Mouse (Mus musculus) lung, adult 18-20 months (tissue): ENCODE results near the gene Cnot6l.

Source experiments
- DNase-seq, 2 experiments: peaks; one replicate each; pipeline ENCODE4 v3.0.0; 2022; ENCODE audit warnings: mixed read lengths in 2 of 2

Cnot6l gene

DNA sequence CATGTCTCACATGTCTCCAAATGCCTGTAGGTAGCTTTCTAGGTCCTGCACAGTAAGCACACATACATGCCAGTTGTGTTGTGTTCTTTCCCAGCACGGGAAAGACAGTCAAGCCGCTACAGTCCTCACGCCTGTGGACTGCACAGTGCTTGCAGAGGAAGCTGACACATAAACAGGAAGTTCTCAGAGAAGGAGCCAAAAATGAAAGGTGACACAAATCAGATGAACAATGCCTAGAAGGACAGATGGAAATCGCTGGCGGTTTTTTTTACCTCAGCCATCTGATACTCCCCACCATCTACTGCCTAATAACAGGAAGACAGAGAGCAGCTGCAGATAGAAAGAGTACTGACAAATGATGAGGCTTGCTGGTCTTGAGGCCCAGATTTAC is at the start of gene Cnot6l:
TSS of gene Cnot6l (minus strand) at position 151 of the 391 bp plus-strand sequence.
- DNase-seq, result peak; percentile 48 to 69

DNA sequence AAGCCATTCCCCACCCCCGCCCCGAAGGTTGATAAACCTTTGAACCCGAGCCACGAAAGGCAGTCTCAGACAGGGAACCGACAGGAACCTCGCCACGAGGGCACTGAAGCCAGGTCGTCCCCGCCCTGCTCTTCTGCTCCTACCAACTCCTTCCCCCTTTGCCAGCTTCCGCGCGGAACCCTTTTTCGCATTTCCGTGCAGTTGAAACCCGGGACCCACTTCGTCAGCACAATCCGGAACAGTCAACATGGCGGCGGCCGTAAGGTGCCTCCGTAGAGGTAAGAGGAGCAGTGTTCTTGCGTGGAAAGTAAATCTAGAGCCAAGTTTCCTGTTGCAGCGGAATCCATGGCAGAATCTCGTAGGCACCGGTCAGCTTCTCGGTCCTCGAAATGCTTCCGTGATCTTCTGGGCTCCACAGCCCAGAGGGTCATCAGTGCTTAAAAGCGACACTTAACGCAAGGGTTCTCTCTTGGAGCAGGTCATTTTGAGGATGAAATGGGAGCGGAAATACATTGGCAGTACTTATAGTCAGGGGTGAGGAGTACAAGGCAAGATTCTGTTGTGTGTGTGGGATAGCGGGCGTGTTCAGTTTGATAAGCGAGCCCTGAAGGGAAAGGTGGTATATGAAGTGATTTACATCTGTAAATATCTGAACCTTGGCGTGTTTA is 46.1 kb upstream of the Cnot6l start:
- peak; percentile 94 to 95 for DNase-seq

DNA sequence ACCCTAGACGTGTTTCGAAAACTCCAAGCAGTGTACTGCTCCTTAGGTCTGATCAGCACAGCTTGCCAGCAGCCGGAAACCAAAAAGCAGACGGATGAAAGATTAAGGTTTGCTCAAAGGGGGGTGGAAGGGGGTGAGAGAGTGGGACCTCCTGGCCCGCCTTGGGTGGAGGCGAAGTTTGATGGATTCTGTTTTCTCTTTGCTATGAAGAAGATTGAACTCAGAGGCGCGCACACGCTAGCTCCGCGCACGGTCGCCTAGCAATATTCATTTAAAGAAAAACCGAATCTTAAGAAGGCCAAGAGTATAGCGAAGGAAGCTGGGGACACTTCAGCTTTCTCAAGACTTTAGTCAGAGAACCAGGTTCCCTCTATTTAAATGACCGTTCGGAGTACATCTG is 45.5 kb upstream of the Cnot6l start, which contains the start of gene Mrpl1:
TSS of gene Mrpl1 (plus strand) at position 35 of the 400 bp plus-strand sequence.
- peak; percentile 17 to 27 for DNase-seq

DNA sequence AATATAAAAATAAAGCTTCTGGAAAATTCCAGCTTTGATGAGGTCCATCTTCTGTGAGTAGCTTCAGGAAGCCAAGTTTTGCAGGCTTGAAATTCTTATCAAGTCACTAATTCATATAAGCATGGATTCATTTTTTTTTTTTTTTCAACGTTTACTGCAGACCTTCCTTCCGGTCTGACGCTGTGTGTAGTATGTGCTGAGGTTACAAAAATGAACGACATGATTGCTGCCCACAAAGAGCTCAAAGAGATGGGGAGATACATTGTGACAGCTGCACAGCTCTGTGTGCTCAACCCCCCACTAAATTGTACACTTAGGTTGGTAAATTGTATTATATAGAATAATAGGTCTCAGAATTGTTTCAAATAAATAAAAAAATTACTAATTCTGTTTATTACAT is 44.6 kb upstream of the Cnot6l start:
- DNase-seq, result no peak

DNA sequence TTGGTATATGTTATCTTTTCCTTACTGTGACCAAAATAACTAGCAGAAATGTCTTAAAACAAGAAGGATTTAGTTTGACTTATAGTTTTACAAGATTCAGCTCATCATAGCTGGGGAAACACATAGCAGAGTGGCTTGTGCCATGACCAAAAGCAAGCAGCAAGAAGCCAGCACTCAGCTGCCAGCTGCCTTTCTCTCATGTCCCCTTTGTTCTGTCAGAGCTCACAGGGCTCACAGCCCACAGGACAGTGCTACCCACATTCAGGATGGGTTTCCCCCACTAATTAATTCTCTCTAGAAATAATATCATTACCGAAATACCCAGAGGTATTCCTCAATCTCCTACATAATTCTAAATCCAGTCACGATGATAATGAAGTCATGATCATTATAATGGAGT is 43.6 kb upstream of the Cnot6l start:
- DNase-seq, result no peak

GRCm38 (mm10) chr5:96206897-96207296 is 42.9 kb upstream of the Cnot6l start:
- DNase-seq, result peak; percentile 75 to 79

GRCm38 (mm10) chr5:96201462-96202154 is 37.6 kb upstream of the Cnot6l start:
- no peak for DNase-seq

DNA sequence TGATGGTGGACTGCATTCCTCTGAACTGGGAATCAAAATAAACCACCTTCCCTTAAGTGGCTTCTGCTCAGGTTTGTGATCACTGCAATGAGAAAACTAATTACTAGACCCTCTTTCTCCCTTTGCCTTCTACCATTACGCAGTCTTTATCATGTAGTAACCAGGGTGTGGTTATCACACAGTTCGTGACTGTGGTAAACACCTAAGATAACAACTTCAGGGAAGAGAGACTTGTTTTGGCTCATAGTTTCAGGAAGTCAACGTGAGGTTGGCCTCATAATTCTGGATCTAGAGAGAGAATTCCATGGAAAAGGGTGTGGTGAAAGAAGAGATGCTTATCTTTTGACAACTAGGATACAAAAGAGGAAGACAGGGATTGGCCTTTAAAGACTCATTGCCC is 36.3 kb upstream of the Cnot6l start:
- DNase-seq, result no peak

- no peak for DNase-seq
Observed at GRCm38 (mm10) chr5:96198271-96198670, 34.3 kb upstream of the Cnot6l start.

GRCm38 (mm10) chr5:96196547-96197052 is 32.6 kb upstream of the Cnot6l start:
- peak in 1 of 2 experiments; percentile 24 for DNase-seq

- DNase-seq, result no peak
Observed at GRCm38 (mm10) chr5:96191251-96191650, 27.3 kb upstream of the Cnot6l start.

GRCm38 (mm10) chr5:96189761-96190160 is 25.8 kb upstream of the Cnot6l start:
- DNase-seq, result no peak

- DNase-seq, result no peak
Observed at GRCm38 (mm10) chr5:96183987-96184386, 20.0 kb upstream of the Cnot6l start.

DNA sequence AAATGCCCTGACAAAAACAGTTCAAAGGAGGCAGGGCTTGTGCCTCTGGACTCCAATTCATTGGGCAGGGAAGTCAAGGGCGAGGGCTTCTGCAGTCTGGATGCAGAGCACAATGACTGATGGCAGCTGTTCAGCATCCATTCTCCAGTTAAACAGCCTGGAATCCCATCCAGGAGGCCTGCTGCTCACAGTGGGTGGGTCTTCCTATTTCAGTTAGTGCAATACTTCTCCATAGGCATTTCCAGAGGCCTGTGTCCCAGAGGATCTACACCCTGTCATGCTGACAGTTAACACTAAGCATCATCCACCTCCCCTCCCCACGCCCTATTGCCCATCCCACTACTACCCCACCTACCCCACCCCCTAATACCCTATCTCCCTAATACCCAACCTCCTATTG is 19.2 kb upstream of the Cnot6l start:
- DNase-seq, result no peak

DNA sequence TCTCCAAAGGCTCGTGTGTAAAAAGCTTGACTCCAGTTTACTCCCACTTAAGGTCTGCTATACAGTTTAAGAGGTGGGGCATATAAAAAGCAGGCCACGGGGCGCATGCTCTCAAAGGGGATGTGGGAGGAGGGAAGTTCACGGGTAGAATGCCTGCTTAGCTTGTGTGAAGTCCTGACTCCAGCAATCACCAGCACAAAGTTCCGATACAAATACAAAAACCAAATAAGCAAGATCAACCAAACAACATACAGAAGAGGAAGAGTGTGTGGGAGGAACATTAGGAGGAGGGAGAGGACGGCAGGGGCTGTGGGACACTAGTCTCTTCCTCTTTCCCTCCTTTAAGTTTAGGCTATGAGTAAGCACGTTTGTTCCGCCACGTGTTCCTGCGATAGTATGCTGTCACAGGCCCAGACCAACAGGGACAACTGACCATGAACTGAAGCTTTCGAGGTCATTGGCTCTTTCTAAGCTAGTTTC is 12.9 kb upstream of the Cnot6l start:
- DNase-seq, result peak in 1 of 2 experiments; percentile 14

DNA sequence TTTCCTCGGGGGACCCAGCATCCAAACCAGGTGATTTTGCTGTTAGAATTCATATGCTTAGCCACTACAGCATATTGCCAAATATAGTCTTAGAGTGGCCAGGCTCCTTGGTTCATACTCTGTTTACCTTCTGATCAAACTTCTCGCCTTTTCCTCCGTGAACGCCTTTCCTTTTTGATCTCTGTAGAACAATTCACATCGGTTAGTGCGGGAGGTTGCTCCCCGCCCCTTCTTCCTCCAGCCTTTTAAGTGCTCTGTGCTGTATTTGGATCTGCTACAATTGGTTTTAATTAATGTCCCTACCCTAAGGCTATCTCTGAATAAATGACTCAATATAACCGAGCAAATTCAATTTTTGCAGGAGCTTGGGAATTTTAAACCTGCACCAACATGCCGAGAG is 12.2 kb upstream of the Cnot6l start:
- peak in 1 of 2 experiments; percentile 39 for DNase-seq

GRCm38 (mm10) chr5:96171765-96172164 is 7.8 kb upstream of the Cnot6l start:
- DNase-seq, result no peak

- no peak for DNase-seq
Observed at GRCm38 (mm10) chr5:96170443-96170842, 6.5 kb upstream of the Cnot6l start.

DNA sequence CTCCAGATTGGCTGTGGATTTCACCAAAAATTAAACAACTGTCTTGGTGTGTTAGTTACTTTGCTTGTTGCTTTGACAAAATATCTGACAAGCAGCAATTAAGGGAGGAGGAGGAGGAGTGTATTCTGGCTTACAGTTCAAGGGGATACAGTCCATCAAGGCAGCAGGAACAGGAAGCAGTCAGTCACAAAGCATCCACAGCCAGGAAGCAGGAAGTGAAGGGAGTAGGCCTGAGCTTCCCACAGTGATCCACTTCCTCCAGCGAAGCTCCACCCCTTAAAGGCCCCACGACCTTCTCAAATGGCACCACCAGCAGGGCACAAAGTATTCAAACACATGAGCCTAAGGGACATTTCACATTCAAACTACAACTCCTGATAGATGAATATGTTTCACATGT is 2.8 kb upstream of the Cnot6l start:
- no peak for DNase-seq

DNA sequence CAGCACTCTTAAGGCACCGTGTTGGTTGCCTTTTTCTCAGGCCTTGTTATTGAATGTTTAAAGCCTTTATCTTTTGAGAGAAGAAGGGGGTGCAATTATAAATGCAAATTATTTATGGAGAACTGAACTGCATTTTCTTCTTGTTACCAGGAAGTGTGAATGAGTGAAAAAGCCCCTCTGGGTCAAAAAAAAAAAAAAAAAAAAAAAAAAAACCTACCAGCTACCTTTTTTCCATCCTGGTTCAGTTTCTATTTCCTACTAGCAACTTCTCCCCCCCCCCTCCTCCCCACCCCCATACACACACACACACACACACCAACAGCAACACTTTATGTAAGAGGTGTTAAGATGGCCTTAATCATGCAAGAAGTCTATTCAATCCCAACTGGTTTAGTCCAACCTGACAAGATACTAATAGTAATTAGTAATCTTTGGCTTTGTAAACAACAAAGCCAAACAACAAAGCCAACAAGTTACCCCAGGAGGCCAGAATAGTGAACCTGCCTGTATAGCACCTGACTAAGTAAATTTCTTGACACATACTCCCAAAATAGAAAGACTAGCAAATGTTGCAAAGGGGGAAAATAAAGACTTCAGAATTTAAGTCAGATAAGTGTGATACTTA is 463 bp downstream of the Cnot6l start:
- DNase-seq, result no peak

GRCm38 (mm10) chr5:96162399-96163331 is 1.3 kb downstream of the Cnot6l start:
- DNase-seq, result peak; percentile 88 to 90
